Mouse (Mus musculus) cerebellum, adult 2 months (tissue): ENCODE results near the gene Tlr4.

ENCODE experiments used
- CTCF ChIP-seq: fragments of 200-500 bp; IDR thresholded peaks from 2 replicates; pipeline ENCODE4 v1.5.1; 2011; ENCODE audit warnings: low read depth, mild to moderate bottlenecking, control low read depth, low read length, moderate library complexity, borderline replicate concordance; ENCODE audit not compliant: insufficient read depth
- POLR2A ChIP-seq: fragments of 200-500 bp; IDR thresholded peaks from 2 replicates; pipeline ENCODE4 v1.6.1; 2011; ENCODE audit warnings: low read length, control low read depth, borderline replicate concordance; ENCODE audit not compliant: insufficient read depth

GRCm38 (mm10) chr4:66877609-66878008, 50.2 kb downstream of the Tlr4 start:
- TF ChIP-seq CTCF (no peak), POLR2A (no peak)
